Mouse (Mus musculus): Measurements from ENCODE around the gene Mypn.

Mypn gene

DNA sequence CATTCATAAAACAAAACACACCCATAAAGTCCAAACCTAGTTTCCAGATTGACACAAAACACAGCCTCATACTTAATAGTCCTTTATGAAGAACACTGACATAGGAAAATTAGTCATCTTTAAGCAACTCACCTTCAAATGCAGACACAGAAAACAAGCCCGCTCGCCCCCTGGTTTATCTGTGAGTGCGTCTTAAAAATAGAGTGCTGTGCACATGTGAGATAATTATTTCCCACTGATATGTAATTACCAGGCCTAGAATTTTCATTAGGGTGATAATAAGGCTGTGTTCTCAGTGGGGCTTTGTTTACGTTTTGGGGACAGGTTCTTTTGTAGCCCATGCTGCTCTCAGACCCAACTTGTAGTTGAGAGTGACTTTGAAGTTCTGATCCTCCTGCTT is 4.7 kb downstream of the Mypn start:
- no peak for DNase-seq (ENCODE audit: low read depth, low spot score)

DNA sequence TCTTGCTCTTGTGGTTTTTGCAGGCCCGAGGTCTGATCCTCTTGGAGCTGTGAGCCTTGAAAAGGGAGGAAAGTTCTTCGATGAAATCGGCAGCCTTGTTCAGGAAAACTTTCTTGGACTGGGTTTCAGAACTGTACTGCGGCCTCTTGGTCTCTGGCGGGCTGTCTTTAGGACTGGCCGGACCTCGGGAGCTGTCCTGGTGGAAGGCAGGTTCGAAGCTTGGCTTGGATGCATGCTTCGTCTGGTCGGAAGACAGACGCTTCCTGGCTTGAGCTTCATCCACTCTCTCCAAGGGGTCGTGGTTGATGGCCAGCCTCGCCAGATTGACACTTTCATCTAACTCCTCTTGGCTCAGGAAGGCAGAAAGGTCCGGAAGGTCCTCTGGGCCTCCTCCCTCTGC is 11.0 kb downstream of the Mypn start:
- DNase-seq (ENCODE audit: low read depth, low spot score): no peak

DNA sequence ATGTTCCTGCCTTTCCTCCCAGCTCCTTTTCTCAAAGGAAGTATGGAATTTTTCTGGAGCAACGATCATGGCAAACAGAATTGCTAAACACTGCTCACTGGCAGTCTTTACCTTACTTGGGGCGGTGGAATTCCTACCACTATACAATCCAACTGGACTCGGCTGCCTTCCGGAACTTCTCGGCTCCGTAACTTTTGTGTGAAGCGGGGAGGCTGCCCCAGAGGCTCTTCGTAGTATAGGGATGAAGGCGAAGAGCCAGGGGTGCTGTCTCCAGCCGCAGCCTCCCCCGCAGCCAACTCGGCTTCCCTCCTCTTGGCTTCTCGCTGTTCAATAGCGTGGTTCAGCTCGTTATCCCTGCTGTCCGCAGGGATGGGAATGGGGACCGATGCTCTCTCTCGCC is 11.5 kb downstream of the Mypn start:
- no peak for DNase-seq (ENCODE audit: low read depth, low spot score)

DNA sequence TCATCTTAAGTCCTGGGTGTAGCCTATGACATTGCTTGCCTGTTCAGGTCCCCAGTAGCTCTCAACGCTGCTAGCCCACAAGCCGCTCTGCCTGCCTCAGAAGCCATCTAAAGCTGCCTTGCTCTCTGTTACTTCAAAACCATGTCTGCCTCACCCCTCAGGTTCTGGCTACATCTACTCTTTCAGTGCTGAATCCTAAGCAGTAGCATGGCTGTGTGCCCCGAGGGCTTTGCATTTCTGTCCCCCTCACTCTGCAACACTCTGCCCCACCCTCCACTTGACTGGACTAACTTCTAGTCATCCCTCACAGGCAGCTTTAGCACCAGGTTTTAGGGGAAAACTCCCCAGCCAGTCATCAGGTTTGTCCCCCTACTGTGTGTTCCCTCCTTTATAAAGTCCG is 19.3 kb downstream of the Mypn start:
- no peak for DNase-seq (ENCODE audit: low read depth, low spot score)

DNA sequence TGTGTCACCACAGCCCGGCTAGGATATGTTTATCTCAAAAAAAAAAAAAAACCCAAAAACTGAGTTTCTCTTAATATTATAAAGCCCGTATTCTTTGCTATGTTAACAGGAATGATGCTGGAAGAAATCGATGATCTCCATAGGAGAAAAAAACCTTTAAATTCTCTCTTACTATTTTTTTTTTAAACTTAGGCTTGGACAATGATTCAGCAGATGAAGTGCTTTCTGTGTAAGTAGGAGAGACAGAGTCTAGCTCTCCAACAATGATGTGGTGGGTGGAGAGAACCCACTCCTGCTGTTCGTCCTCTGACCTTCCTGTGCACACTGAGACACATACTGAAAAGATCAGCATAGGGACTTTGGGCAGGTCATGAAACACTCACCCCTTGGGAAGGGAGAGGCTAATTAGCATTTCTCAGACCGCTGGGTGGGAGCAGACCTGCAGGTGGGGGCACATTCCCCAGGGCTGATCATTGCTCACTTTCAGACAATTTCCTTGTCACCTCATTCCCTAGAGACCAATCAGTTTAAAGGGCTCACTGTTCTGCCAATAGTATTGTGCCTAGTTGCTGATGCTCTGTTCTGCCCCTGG is 21.5 kb downstream of the Mypn start:
- DNase-seq (ENCODE audit: low read depth, low spot score): no peak

DNA sequence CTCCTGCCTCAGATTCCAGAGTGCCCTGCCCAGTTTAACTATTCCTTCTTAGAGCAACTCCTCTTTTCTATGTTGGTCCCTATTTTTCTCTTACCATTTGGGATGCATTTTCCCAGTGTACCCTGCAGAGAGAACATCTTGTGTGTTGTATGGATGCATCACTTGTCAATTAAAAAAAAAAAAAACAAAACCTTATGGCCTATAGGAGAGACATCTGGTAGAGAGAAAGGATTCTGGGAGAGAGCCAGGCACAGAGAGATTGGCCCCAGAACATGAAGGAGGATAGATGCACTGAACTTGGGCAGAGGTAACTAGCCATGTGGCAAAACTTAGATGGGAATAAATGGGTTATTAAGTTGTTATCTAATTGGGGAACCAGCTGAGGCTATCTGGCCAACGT is 22.6 kb downstream of the Mypn start:
- no peak for DNase-seq (ENCODE audit: low read depth, low spot score)

DNA sequence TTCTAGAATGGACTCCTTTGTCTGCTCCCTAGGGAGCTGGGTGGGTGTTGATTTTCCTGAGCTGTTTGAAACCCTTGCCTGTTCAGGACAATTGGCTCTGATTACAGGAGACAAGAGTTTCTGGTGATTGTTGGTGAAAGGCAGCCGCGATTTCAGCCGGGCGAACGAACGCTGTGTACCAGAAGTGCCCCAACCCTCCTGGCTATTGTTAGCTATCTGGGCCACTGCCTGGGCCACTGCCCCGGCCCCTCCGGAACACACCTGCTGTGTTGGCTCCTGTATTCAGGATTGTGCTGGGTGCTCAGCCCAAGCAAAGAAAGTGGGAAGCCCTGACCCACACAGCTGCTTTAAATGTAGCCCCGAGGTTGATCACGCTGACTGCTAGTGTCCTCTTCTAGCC is 24.2 kb downstream of the Mypn start:
- no peak for DNase-seq (ENCODE audit: low read depth, low spot score)

DNA sequence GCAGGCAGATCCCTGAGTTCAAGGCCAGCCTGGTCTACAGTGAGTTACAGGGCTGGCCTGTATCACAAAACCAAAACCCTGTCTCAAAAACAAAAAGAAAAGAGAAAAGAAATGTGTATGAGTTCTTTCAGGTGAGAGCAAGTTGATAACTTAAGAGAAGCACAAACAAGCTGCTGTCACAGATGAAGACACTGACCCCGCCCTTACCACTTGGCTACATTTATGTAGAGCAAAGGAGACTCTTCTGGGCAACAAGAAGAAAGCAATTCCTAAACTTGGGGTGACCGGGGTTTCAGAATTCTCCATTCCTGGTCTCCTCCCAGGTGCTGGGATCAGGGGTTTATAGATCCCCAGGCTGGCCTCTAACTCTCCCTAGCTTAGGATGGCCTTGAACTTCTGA is 25.4 kb downstream of the Mypn start:
- DNase-seq (ENCODE audit: low read depth, low spot score): no peak

DNA sequence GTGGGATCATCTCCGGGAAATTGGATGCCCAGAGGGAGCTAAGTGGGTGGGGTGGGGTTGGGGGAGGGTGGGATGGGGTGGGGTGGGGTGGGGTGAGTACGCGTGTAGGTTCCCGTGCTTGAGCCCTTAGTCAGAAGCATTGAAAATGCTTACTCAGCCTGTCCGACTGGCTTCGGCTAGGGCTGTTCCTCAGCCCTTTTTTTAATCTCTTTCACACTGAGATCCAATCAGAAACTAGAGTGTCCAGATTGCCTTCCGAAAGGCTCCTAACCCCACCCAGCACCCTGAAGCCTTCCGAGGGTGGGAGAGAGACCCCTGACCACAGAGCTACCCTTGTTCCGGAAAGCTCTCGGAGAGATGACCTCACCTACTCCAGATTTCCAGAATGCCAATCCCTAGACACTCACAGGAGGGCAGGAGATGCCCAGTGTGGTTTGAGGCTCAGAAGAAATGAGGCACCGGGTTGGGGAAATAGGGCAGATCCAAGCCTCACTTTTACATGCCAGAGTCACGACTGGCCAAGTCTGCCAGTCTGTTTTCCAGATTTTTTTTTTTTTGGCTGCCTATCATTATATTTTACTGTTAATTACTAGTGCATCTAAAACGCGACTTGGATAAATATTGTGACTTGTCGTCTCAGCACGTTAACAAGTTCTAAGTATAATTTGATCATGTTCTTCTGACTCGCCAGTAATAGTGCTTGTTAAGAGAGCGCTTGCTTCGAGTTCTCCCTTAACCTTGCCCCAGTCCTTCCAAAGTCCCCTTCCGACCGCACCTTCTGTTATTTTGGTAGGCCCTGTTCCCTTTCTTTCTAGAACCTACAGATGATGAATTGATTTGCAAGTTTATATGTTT is 26.2 kb downstream of the Mypn start:
- no peak for DNase-seq (ENCODE audit: low read depth, low spot score)

DNA sequence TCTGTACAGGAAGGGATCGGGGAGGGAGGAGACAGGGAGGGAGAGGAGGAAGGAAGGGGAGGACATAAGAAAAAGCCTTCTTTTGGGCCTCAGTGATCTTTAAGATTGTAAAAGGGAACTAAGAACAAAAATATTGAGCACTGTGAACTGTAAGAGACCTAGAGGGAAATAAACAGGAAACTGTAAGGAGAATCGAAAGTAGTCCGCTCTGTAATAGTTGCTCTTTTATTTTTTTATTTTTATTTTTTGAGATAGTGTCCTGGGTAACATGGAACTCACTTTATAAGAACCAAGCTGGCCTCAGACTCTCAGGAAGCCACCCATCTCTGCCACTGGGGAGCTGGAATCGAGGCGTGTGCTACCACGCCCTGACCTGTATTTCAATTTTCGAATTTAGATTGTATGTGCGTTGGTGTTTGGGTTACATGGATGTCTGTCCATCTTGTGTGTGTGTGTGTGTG is 27.3 kb downstream of the Mypn start:
- no peak for DNase-seq (ENCODE audit: low read depth, low spot score)

DNA sequence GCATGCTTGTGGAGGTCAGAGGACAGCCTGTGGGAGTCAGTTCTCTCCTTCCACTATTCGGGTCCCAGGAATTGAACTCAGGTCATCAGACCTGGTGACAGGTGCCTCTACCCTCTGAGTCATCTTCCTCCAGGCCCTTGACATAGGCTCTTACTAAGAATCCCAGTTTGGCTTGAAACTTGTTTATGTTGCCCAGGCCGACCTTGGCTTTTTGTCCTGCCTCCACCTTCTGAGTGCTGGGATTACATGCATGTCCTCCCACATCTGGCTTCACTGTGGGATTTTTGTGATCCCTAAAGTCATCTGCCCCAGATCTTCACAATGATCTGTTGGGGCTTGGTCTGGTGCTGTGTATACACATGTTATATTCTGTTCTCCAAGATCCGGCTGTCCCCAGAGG is 31.7 kb downstream of the Mypn start:
- no peak for DNase-seq (ENCODE audit: low read depth, low spot score)

DNA sequence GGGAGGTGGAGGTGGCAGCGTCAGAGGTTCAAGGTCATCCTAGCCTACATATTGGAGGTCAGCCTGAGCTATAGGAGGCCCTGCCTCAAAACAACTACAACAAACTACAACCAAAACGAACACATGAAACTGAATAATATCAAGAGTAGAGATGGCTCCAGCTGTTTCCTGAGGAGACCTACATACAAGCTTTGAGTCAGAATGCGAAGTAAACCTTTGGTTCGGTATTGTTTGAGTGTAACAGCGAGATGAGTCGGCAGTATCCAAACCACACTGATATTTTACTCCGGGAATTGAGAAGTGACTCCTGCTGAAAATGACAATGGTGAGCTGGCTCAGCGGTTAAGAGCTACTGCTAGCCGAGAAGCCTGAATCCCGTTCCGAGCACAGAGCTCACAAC is 34.2 kb downstream of the Mypn start:
- no peak for DNase-seq (ENCODE audit: low read depth, low spot score)

DNA sequence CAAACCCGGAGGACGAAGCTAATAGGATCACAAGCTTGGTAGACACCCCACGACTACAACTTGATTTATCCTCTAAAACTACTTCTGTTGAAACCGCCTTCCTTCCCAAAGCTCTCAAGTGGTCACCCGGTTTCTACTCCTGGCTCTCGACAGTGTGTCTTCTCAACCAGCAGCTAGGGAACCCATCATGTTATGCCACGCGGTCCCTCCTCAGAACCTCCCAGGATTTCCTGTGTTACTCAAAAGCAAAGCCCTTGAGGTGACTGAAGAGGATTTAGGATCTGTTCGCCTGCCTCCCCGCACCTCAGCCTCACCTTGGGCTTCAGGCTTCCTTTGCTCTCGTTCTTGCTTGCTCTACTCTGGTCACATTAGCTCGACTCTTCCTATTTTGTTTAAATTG is 35.6 kb downstream of the Mypn start:
- no peak for DNase-seq (ENCODE audit: low read depth, low spot score)

DNA sequence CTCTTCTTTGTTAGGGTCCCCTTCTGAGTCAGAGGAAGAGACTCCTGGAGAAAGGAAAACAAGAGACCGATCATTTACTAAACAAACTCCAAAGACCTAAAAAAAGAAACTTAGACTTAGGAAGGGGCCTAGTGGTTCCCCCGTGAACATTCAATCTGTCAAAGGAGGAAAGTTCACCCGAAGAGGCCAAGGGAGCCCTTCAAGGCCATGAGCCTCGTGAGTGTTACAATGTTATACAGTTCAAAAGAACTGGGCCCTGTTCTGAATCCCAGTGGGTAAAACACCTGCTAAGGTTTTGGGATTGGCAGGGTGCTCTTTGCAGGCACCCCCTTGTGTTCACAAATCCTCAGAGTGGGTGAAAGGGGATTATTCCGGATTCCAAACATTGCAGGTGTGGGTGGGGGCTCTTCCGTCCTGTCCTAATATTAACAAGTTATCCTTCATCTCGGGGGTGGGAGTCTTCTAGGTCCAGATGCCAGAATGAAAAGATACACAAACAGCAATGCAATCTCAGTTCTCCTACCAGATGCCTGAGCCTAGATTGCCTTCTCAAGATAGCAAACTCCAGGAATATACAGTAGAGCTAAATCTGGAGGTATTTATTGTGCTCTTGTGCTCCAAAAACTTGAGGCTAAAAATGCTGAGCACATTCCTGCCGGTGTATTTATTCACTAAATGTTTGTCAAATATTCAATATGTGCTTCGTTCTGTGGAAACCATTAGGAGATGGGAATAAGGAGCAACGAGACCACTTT is 36.3 kb downstream of the Mypn start:
- DNase-seq (ENCODE audit: low read depth, low spot score): no peak

DNA sequence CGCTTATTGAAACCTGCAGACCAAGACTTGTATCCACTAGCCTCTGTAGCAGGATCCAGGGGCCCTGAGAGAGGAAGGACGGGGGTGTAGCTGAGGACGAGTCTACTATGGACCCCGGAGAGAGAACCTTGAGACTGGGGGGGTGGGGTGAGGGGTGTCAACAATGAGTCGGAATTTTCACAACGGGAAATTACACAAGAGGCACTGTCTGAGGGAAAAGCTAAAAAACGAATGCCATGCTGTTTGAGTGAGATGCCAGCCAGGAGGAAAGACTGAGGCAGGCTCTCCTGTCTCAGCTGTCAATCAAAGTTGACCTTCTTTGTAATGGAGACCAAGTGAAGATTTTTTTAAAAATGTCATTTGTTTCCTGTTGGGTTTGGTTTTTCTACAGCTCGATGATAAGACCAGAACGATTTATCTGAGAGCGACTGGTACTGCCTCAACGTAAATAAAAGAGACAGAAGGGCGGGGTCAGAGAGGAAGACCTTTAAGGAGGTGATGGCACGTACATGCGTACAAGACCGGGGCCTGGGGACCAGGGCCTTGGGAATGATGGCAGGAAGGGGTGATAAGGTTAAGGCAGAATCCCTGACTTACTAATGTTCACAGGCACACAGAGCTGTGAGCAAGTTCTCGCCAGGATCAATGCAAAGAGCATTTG is 37.9 kb downstream of the Mypn start:
- no peak for DNase-seq (ENCODE audit: low read depth, low spot score)

DNA sequence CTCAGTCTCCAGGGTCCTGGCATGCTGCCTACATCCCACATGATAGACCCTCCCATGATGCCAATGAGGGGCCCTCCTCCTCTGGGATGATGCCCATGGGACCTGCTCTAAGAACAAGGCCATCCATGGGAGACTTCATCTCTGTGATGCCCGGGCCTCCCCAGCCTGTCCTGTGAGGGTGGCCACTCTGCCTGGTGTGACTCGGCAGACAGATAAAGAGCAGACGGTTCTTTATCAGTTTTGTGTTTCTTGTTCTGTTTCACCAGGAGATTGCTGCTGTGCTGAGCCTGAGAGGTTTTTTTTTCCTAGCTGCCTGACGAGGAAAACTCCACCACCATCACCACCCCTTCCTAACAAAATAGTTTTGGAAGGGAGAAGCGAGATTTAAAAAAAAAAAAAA is 42.5 kb downstream of the Mypn start:
- no peak for DNase-seq (ENCODE audit: low read depth, low spot score)

DNA sequence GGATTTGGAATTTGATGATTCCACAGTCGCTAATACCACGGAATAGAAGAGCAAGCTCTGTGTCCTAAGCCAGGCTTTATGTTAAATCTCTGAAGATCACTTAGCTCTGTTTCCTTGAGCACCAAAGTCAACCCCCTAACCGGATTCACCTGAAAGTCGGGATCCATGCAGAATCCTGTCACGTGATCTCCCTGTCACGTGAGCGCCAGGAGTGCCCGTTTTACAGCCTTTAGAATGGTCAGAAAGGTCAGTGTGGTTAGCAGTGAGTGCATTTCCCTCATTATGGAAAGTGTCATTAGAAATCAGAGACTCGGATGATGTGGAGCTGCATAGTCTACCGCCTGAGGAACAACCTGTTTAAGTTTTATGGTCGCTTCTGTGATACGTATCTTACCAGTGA is 43.1 kb downstream of the Mypn start:
- no peak for DNase-seq (ENCODE audit: low read depth, low spot score)

DNA sequence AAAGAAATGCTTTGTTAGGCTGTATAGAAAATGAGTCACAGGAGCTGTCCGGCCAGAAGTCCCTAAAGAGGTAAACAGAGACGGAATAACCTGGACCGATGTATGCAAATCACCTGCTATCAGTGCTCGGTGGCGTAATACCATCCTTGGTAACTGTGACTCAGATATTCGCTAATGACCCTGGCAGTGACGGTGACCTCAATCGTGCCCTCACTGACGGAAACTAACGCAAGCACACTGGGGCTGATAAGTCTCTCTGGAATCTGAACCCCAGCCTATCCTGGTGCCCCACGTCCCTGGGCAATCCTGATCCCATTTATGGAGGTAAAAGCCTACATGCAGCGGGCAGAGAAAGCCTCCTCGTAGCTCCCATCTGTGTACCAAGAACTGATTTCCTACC is 45.6 kb downstream of the Mypn start:
- DNase-seq (ENCODE audit: low read depth, low spot score): peak; percentile 74

DNA sequence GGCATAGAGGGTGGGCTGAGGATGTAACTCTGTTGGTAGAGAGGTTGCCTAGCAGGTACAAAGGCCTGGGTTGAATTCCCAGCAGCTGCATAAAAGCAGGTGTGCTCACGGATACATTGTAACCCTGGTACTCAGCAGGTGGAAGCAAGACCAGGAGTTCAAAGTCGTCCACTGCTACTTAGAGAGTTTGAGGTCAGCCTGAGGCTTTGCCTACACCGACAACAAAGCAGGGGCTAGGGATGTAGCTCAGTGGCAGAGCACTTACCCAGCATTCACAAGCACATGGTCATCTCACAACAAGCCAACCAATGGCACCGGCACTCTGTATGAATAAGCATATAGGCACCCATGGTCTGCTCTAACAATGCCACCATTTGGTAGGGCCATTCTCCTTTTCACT is 46.3 kb downstream of the Mypn start:
- no peak for DNase-seq (ENCODE audit: low read depth, low spot score)

DNA sequence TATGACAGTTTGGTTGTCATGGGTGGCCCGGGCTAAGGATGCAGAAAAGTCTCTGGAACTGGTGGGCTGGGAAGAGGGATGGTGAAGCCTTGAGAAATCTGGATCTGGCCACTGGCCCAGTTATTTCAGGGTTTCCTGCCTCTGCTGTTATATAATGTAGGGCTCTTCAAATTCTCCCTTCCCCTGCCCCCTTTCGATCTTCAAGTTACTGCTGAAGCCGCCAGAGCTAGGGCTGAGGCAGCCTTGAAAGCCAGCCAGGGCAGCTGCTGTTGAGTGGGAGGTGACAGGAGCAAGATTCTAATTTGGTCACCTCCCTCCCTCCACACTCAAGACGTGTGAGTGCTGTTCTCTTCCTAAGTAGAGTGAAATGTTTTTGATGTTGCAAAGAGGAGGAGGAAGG is 46.8 kb downstream of the Mypn start:
- DNase-seq (ENCODE audit: low read depth, low spot score): peak; percentile 94

DNA sequence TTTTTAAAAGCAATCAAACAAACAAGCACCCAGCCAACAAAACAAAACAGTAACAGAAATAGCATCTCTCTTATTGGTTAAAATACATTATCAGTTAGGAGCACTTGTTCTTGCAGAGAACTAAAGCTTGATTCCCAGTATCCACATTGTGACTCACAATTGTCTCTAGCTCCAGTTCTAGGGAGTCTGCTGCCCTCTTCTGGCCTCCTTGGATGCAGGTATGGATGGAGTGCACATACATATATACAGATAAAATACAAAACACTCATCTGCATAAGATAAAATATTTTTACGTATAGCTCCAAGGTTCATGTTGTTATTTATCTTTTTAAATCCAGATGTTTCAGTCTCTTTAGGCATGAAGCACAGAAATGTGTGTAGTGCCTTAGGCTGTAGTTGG is 47.4 kb downstream of the Mypn start:
- DNase-seq (ENCODE audit: low read depth, low spot score): no peak

DNA sequence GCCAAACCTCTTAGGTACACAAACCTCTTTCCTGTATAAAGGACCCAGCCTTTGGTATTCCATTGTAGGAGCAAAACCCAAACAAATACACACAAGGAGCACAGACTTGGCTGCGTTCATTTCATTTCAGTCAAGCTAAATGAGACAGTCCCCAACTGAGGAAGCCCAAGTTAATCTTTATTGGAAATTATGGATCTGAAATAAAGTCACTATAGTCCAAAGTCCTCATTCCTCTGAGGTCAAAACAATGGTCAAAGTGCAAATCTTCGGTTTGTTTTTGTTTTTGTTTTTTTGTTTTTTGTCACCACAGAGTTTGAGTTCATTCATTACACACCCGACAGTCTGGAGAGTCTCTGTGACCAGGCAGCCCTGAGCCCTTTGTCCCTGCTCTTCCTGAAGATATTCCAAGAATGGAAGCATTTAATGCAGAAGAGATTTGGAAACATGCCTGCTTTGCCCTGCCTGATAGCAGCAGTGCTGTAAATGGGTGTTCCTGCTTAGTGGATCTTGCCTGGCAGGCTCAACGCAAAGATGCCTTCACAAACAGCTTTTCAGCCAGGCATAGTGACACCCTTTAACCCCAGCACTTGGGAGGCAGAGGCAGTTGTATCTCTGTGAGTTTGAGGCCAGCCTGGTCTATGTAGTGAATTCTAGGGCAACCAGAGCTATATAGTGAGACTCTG is 47.9 kb downstream of the Mypn start:
- no peak for DNase-seq (ENCODE audit: low read depth, low spot score)

Data from skeletal muscle tissue, adult 2 months (tissue).